In genomic region chr13:52990139-52990538, GRCm38 (mm10) we compare ENCODE assay signal across 25 mouse cellular contexts. TPM values are rescaled to one million over a fixed set of nuclear protein-coding genes. Genes with fewer than 3 reads are reported as not detected.
DNase-seq lines count a peak whose midpoint lies in the region; ATAC-seq and TF ChIP-seq lines count a peak whose summit lies in the region.
"Had no signal": no experiment of that assay in that cellular context is flagged by ENCODE, and none has a peak within 500 bp of the region (broad histone marks: within the 10 kb centered on the region; RNA-seq: fewer than 3 reads in every experiment).

No protein-coding gene starts in this region.

- no peak overlapping the region for H3K4me3 ChIP-seq in kidney, postnatal 0 days (replicated peaks; ENCODE audit: low read depth, low read length)
- H3K4me3 ChIP-seq in kidney, embryonic 16.5 days (ENCODE audit: low read length) = no peak overlapping the region
- no peak overlapping the region for H3K4me3 ChIP-seq in embryonic facial prominence, embryonic 14.5 days (ENCODE audit: low read depth, low read length)
- no peak overlapping the region for H3K4me3 ChIP-seq in neural tube, embryonic 11.5 days (ENCODE audit: low read depth, low read length)
- no peak overlapping the region for H3K4me3 ChIP-seq in hindbrain, embryonic 10.5 days
- no peak overlapping the region for H3K4me3 ChIP-seq in forebrain, embryonic 11.5 days (ENCODE audit: low read depth, low read length)
- H3K4me3 ChIP-seq: midbrain, embryonic 12.5 days had no signal

- no peak for ATAC-seq in kidney, postnatal 0 days (replicated peaks; ENCODE audit: low FRiP score, low read depth)
- no peak for ATAC-seq in kidney, embryonic 16.5 days (ENCODE audit: low FRiP score, low TSS enrichment)
- 0 out of 2 replicates have a peak, but pooled peaks have one; percentile 45 for ATAC-seq in embryonic facial prominence, embryonic 14.5 days (ENCODE audit: low read depth)
- no peak for ATAC-seq in neural tube, embryonic 11.5 days (ENCODE audit: insufficient read depth, low FRiP score, low TSS enrichment)
- ATAC-seq in forebrain, embryonic 11.5 days (replicated peaks; ENCODE audit: low FRiP score) = no peak
- ATAC-seq: activated CD4-positive, CD25-positive, alpha-beta regulatory T cell, adult 4 months; forebrain, embryonic 16.5 days; hindbrain, embryonic 16.5 days; intestine, embryonic 16.5 days; liver, postnatal 0 days; lung, postnatal 0 days had no signal

- no peak overlapping the region for H3K4me2 ChIP-seq in kidney, postnatal 0 days (ENCODE audit: low read length)
- no peak overlapping the region for H3K4me2 ChIP-seq in kidney, embryonic 16.5 days (replicated peaks; ENCODE audit: low read depth, low read length)
- no peak overlapping the region for H3K4me2 ChIP-seq in embryonic facial prominence, embryonic 14.5 days (ENCODE audit: low read depth, low read length)
- no peak overlapping the region for H3K4me2 ChIP-seq in neural tube, embryonic 11.5 days (ENCODE audit: low read depth)
- no peak overlapping the region for H3K4me2 ChIP-seq in forebrain, embryonic 11.5 days (ENCODE audit: low read depth, low read length, severe bottlenecking)
- H3K4me2 ChIP-seq: liver, embryonic 11.5 days; midbrain, embryonic 12.5 days had no signal

- no peak overlapping the region for H3K9ac ChIP-seq in kidney, postnatal 0 days (ENCODE audit: low read depth, low read length)
- no peak overlapping the region for H3K9ac ChIP-seq in kidney, embryonic 16.5 days (replicated peaks; ENCODE audit: low read length)
- H3K9ac ChIP-seq in embryonic facial prominence, embryonic 14.5 days (ENCODE audit: low read depth, low read length) = no peak overlapping the region
- no peak overlapping the region for H3K9ac ChIP-seq in neural tube, embryonic 11.5 days (ENCODE audit: low read length)
- no peak overlapping the region for H3K9ac ChIP-seq in forebrain, embryonic 11.5 days (ENCODE audit: low read length)
- H3K9ac ChIP-seq: liver, postnatal 0 days; midbrain, embryonic 12.5 days had no signal

- no peaks in the 10 kb centered on the region for H3K4me1 ChIP-seq in kidney, postnatal 0 days (replicated peaks; ENCODE audit: insufficient read depth, low read length)
- H3K4me1 ChIP-seq in kidney, embryonic 16.5 days (ENCODE audit: insufficient read depth, low read length) = peaks cover 9% of the 10 kb centered on the region; the same call in 1 of the 2 replicates
- H3K4me1 ChIP-seq in embryonic facial prominence, embryonic 14.5 days (ENCODE audit: control insufficient read depth, insufficient read depth, low read length) = peaks cover 13% of the 10 kb centered on the region
- no peaks in the 10 kb centered on the region for H3K4me1 ChIP-seq in neural tube, embryonic 11.5 days (ENCODE audit: control insufficient read depth, insufficient read depth, low read length)
- peaks cover 5% of the 10 kb centered on the region; the same call in 1 of the 2 replicates for H3K4me1 ChIP-seq in hindbrain, embryonic 10.5 days (replicated peaks)
- H3K4me1 ChIP-seq in forebrain, embryonic 11.5 days (replicated peaks; ENCODE audit: control insufficient read depth, insufficient read depth, low read length) = no peaks in the 10 kb centered on the region
- H3K4me1 ChIP-seq: midbrain, embryonic 12.5 days had no signal

- H3K36me3 ChIP-seq in kidney, postnatal 0 days (ENCODE audit: insufficient read depth, low read length) = no peaks in the 10 kb centered on the region
- no peaks in the 10 kb centered on the region for H3K36me3 ChIP-seq in kidney, embryonic 16.5 days (ENCODE audit: insufficient read depth, low read length)
- H3K36me3 ChIP-seq in embryonic facial prominence, embryonic 14.5 days (ENCODE audit: control insufficient read depth, insufficient read depth, low read length) = no peaks in the 10 kb centered on the region
- no peaks in the 10 kb centered on the region for H3K36me3 ChIP-seq in neural tube, embryonic 11.5 days (ENCODE audit: control insufficient read depth, insufficient read depth, low read length)
- no peaks in the 10 kb centered on the region for H3K36me3 ChIP-seq in hindbrain, embryonic 10.5 days
- H3K36me3 ChIP-seq in forebrain, embryonic 11.5 days (ENCODE audit: control insufficient read depth, insufficient read depth, low read length) = no peaks in the 10 kb centered on the region
- H3K36me3 ChIP-seq: midbrain, embryonic 12.5 days had no signal

- TF ChIP-seq CTCF in kidney, postnatal 0 days (IDR thresholded peaks at IDR 0.05; ENCODE audit: low read depth) = no peak

- no peak overlapping the region for H3K27ac ChIP-seq in kidney, postnatal 0 days
- H3K27ac ChIP-seq in kidney, embryonic 16.5 days (ENCODE audit: low read length) = no peak overlapping the region
- no peak overlapping the region for H3K27ac ChIP-seq in embryonic facial prominence, embryonic 14.5 days (replicated peaks; ENCODE audit: low read depth, low read length)
- no peak overlapping the region for H3K27ac ChIP-seq in neural tube, embryonic 11.5 days (ENCODE audit: low read depth, low read length)
- H3K27ac ChIP-seq in hindbrain, embryonic 10.5 days = no peak overlapping the region
- H3K27ac ChIP-seq in forebrain, embryonic 11.5 days (ENCODE audit: low read depth, low read length) = no peak overlapping the region
- H3K27ac ChIP-seq: midbrain, embryonic 12.5 days had no signal

- 35% methylated on average over 9 of the region's 9 CpGs for WGBS in kidney, postnatal 0 days
- 24% methylated on average over 9 of the region's 9 CpGs for WGBS in kidney, embryonic 16.5 days
- WGBS in embryonic facial prominence, embryonic 14.5 days = 41% methylated on average over 9 of the region's 9 CpGs
- 54% methylated on average over 9 of the region's 9 CpGs for WGBS in neural tube, embryonic 11.5 days
- 72% methylated on average over 9 of the region's 9 CpGs for WGBS in hindbrain, embryonic 10.5 days
- 76% methylated on average over 9 of the region's 9 CpGs for WGBS in forebrain, embryonic 11.5 days

- no peaks in the 10 kb centered on the region for H3K27me3 ChIP-seq in kidney, postnatal 0 days (ENCODE audit: insufficient read depth, low read length)
- no peaks in the 10 kb centered on the region for H3K27me3 ChIP-seq in kidney, embryonic 16.5 days (ENCODE audit: insufficient read depth, low read length)
- H3K27me3 ChIP-seq in embryonic facial prominence, embryonic 14.5 days (replicated peaks; ENCODE audit: control insufficient read depth, insufficient read depth, low read length) = no peaks in the 10 kb centered on the region
- no peaks in the 10 kb centered on the region for H3K27me3 ChIP-seq in neural tube, embryonic 11.5 days (ENCODE audit: control insufficient read depth, insufficient read depth, low read length)
- no peaks in the 10 kb centered on the region for H3K27me3 ChIP-seq in hindbrain, embryonic 10.5 days (ENCODE audit: insufficient read depth, poor library complexity, severe bottlenecking)
- H3K27me3 ChIP-seq in forebrain, embryonic 11.5 days (ENCODE audit: control insufficient read depth, insufficient read depth, low read length) = no peaks in the 10 kb centered on the region

- no peaks in the 10 kb centered on the region for H3K9me3 ChIP-seq in kidney, postnatal 0 days (replicated peaks; ENCODE audit: low read length)
- H3K9me3 ChIP-seq in kidney, embryonic 16.5 days (ENCODE audit: low read length) = no peaks in the 10 kb centered on the region
- H3K9me3 ChIP-seq in embryonic facial prominence, embryonic 14.5 days (ENCODE audit: control insufficient read depth, low read length) = peaks cover 12% of the 10 kb centered on the region; the same call in 1 of the 2 replicates
- no peaks in the 10 kb centered on the region for H3K9me3 ChIP-seq in neural tube, embryonic 11.5 days (ENCODE audit: control insufficient read depth, low read length)
- H3K9me3 ChIP-seq in hindbrain, embryonic 10.5 days = no peaks in the 10 kb centered on the region
- H3K9me3 ChIP-seq in forebrain, embryonic 11.5 days (ENCODE audit: control insufficient read depth, low read length) = no peaks in the 10 kb centered on the region
- H3K9me3 ChIP-seq: midbrain, embryonic 12.5 days had no signal

- peak; percentile 51 for DNase-seq in kidney, postnatal 0 days (ENCODE audit: low spot score)
- peak; percentile 68 for DNase-seq in embryo, embryonic 11 days
- DNase-seq in embryonic facial prominence, embryonic 14.5 days (ENCODE audit: low spot score) = peak; percentile 67
- peak; percentile 26 for DNase-seq in neural tube, embryonic 11.5 days (ENCODE audit: low spot score)
- no peak for DNase-seq in hindbrain, embryonic 10.5 days (ENCODE audit: low spot score)
- no peak for DNase-seq in forebrain, embryonic 11.5 days (ENCODE audit: low spot score)
- DNase-seq: adrenal gland, adult 8-10 months; cerebellum, adult 2 months; cerebellum, postnatal 36 days; gastrocnemius, postnatal 36 days; heart, postnatal 4 days; kidney, adult 9 months; left cerebral cortex, postnatal 4 days; liver, postnatal 0 days; right cerebral cortex, postnatal 14 days; spleen, adult 18-20 months; thymus, postnatal 25 days had no signal

RNA-seq across cellular contexts. Expression of gene Nfil3, which starts 9.3 kb away (rescaled TPM):
- polyA plus RNA-seq in kidney, postnatal 0 days (2015; fragmentation: Nextera tagmentation; extraction: Ambion mirVana) = 17.0 and 17.1 TPM in 2 replicates
- polyA plus RNA-seq in kidney, embryonic 16.5 days (2015; fragmentation: Nextera tagmentation; extraction: Ambion mirVana) = 21.4 and 22.9 TPM in 2 replicates
- 27.2 and 30.4 TPM in 2 replicates for polyA plus RNA-seq in embryonic facial prominence, embryonic 14.5 days (2014; fragmentation: Nextera tagmentation; extraction: Ambion mirVana)
- polyA plus RNA-seq in neural tube, embryonic 11.5 days (2014; fragmentation: Nextera tagmentation; extraction: Ambion mirVana) = 30.4 TPM in 2 replicates
- polyA plus RNA-seq in hindbrain, embryonic 10.5 days (2016; fragmentation: Nextera tagmentation; extraction: Ambion mirVana) = 21.9 and 25.9 TPM in 2 replicates
- 16.1 and 17.8 TPM in 2 replicates for polyA plus RNA-seq in forebrain, embryonic 11.5 days (2014; fragmentation: Nextera tagmentation; extraction: Ambion mirVana)

Comparison
In these comparisons a context has a peak if more than half of its experiments do, and no peak if none do; other contexts are left out.
1. DNase-seq: peak in kidney, postnatal 0 days (single experiment), embryo, embryonic 11 days (single experiment), embryonic facial prominence, embryonic 14.5 days (single experiment) and neural tube, embryonic 11.5 days (single experiment); none in hindbrain, embryonic 10.5 days (single experiment) and forebrain, embryonic 11.5 days (single experiment).